Mouse (Mus musculus): Measurements from ENCODE around the gene Apc2. TPM values are rescaled to one million over a fixed set of nuclear protein-coding genes. Genes with fewer than 3 reads are reported as not detected.
"Not testable (repeated sequence)": the region's sequence is repeated elsewhere in the genome, so short reads cannot be mapped to it uniquely, and the experiment has no call there.

Apc2 gene
- polyA plus RNA-seq (2015; fragmentation: Nextera tagmentation; extraction: Ambion mirVana), result 0.09 and 0.12 TPM in 2 replicates

- peaks cover 51% of the 10 kb centered on the region for H3K4me1 ChIP-seq (replicated peaks)
- H3K27ac ChIP-seq (replicated peaks), result peak within 1 kb of the TSS; percentile 36
- H3K4me3 ChIP-seq (replicated peaks), result peak within 1 kb of the TSS; percentile 39
- peaks cover 23% of the 10 kb centered on the region for H3K36me3 ChIP-seq (replicated peaks)
- ATAC-seq (ENCODE audit: insufficient read depth), result peak; percentile 44
- peak within 1 kb of the TSS; percentile 18; the same call in 1 of the 2 replicates for H3K9ac ChIP-seq
- no peaks in the 10 kb centered on the region for H3K9me3 ChIP-seq (replicated peaks)
- H3K27me3 ChIP-seq, result peaks cover 52% of the 10 kb centered on the region
- H3K4me2 ChIP-seq, result peak within 1 kb of the TSS; percentile 64
- WGBS (ENCODE audit: insufficient replicate concordance), result 4% methylated on average over 26 of the region's 26 CpGs
Observed at GRCm38 (mm10) chr10:80295618-80296425, at the start of gene Apc2. Gene Apc2 (plus strand): TSS chr10:80295977.

- Histone ChIP-seq H3K36me3 (replicated peaks) (peaks cover 34% of the 10 kb centered on the region), H3K27ac (replicated peaks) (0 out of 2 replicates have a peak overlapping the region, but pooled peaks have one; percentile 25), H3K9me3 (replicated peaks) (no peaks in the 10 kb centered on the region), H3K27me3 (no peaks in the 10 kb centered on the region), H3K9ac (no peak overlapping the region), H3K4me3 (replicated peaks) (peak overlapping the region; percentile 75; the same call in 1 of the 2 replicates), H3K4me1 (replicated peaks) (peaks cover 55% of the 10 kb centered on the region), H3K4me2 (peak overlapping the region; percentile 76)
- WGBS (ENCODE audit: insufficient replicate concordance), result 68% methylated on average over 6 of the region's 6 CpGs
- ATAC-seq (ENCODE audit: insufficient read depth), result no peak
Observed at GRCm38 (mm10) chr10:80247849-80248248, 47.9 kb upstream of the Apc2 start.

GRCm38 (mm10) chr10:80248437-80248836, 47.3 kb upstream of the Apc2 start:
- H3K4me3 ChIP-seq (replicated peaks), result peak overlapping the region; percentile 75
- 21% methylated on average over 3 of the region's 3 CpGs for WGBS (ENCODE audit: insufficient replicate concordance)
- H3K27me3 ChIP-seq; H3K9me3 ChIP-seq (replicated peaks); ATAC-seq (ENCODE audit: insufficient read depth): not testable (repeated sequence)
- H3K27ac ChIP-seq (replicated peaks), result peak overlapping the region; percentile 88
- H3K36me3 ChIP-seq (replicated peaks), result peaks cover 34% of the 10 kb centered on the region
- H3K9ac ChIP-seq, result 0 out of 2 replicates have a peak overlapping the region, but pooled peaks have one; percentile 28
- peaks cover 55% of the 10 kb centered on the region for H3K4me1 ChIP-seq (replicated peaks)
- H3K4me2 ChIP-seq, result peak overlapping the region; percentile 76

- H3K9me3 ChIP-seq (replicated peaks), result no peaks in the 10 kb centered on the region
- H3K36me3 ChIP-seq (replicated peaks), result peaks cover 34% of the 10 kb centered on the region
- peak within 1 kb of the TSS; percentile 72 for H3K9ac ChIP-seq
- peak within 1 kb of the TSS; percentile 76 for H3K4me2 ChIP-seq
- H3K4me1 ChIP-seq (replicated peaks), result peaks cover 55% of the 10 kb centered on the region
- peak within 1 kb of the TSS; percentile 88 for H3K27ac ChIP-seq (replicated peaks)
- under 1% methylated on average over 53 of the region's 53 CpGs for WGBS (ENCODE audit: insufficient replicate concordance)
- H3K4me3 ChIP-seq (replicated peaks), result peak within 1 kb of the TSS; percentile 75
- peak; percentile 86 for ATAC-seq (ENCODE audit: insufficient read depth)
- H3K27me3 ChIP-seq, result no peaks in the 10 kb centered on the region
Observed at GRCm38 (mm10) chr10:80248971-80249640, 46.7 kb upstream of the Apc2 start, which contains the start of gene Ndufs7. Gene Ndufs7 (plus strand): TSS chr10:80249121.

GRCm38 (mm10) chr10:80250059-80250458, 45.7 kb upstream of the Apc2 start:
- H3K9ac ChIP-seq, result peak overlapping the region; percentile 72
- peak overlapping the region; percentile 75 for H3K4me3 ChIP-seq (replicated peaks)
- peak overlapping the region; percentile 88 for H3K27ac ChIP-seq (replicated peaks)
- no peaks in the 10 kb centered on the region for H3K9me3 ChIP-seq (replicated peaks)
- peaks cover 54% of the 10 kb centered on the region for H3K4me1 ChIP-seq (replicated peaks)
- WGBS (ENCODE audit: insufficient replicate concordance), result 33% methylated on average over 2 of the region's 2 CpGs
- H3K27me3 ChIP-seq, result no peaks in the 10 kb centered on the region
- H3K4me2 ChIP-seq, result peak overlapping the region; percentile 76
- H3K36me3 ChIP-seq (replicated peaks), result peaks cover 36% of the 10 kb centered on the region
- ATAC-seq (ENCODE audit: insufficient read depth), result no peak

- H3K36me3 ChIP-seq (replicated peaks), result peaks cover 41% of the 10 kb centered on the region
- peak overlapping the region; percentile 76 for H3K4me2 ChIP-seq
- no peak overlapping the region; the same call in 1 of the 2 replicates for H3K27ac ChIP-seq (replicated peaks)
- ATAC-seq (ENCODE audit: insufficient read depth), result no peak
- H3K9me3 ChIP-seq (replicated peaks), result no peaks in the 10 kb centered on the region
- H3K4me1 ChIP-seq (replicated peaks), result peaks cover 54% of the 10 kb centered on the region
- H3K9ac ChIP-seq, result peak overlapping the region; percentile 72; the same call in 1 of the 2 replicates
- H3K27me3 ChIP-seq, result no peaks in the 10 kb centered on the region
- WGBS (ENCODE audit: insufficient replicate concordance), result 75% methylated on average over 4 of the region's 4 CpGs
- peak overlapping the region; percentile 75 for H3K4me3 ChIP-seq (replicated peaks)
Observed at GRCm38 (mm10) chr10:80250573-80250972, 45.2 kb upstream of the Apc2 start.

- ATAC-seq (ENCODE audit: insufficient read depth), result no peak
- Histone ChIP-seq H3K9me3 (replicated peaks) (no peaks in the 10 kb centered on the region), H3K36me3 (replicated peaks) (peaks cover 55% of the 10 kb centered on the region), H3K4me1 (replicated peaks) (peaks cover 49% of the 10 kb centered on the region), H3K4me3 (replicated peaks) (no peak overlapping the region), H3K9ac (no peak overlapping the region), H3K27me3 (no peaks in the 10 kb centered on the region), H3K4me2 (no peak overlapping the region), H3K27ac (replicated peaks) (no peak overlapping the region)
Observed at GRCm38 (mm10) chr10:80252011-80252410, 43.8 kb upstream of the Apc2 start.

- H3K4me2 ChIP-seq, result no peak overlapping the region
- ATAC-seq (ENCODE audit: insufficient read depth), result no peak
- H3K4me1 ChIP-seq (replicated peaks), result peaks cover 48% of the 10 kb centered on the region
- H3K36me3 ChIP-seq (replicated peaks), result peaks cover 60% of the 10 kb centered on the region
- H3K27me3 ChIP-seq, result no peaks in the 10 kb centered on the region
- no peak overlapping the region for H3K4me3 ChIP-seq (replicated peaks)
- H3K27ac ChIP-seq (replicated peaks), result no peak overlapping the region
- no peaks in the 10 kb centered on the region for H3K9me3 ChIP-seq (replicated peaks)
- H3K9ac ChIP-seq, result no peak overlapping the region
- 80% methylated on average over 11 of the region's 11 CpGs for WGBS (ENCODE audit: insufficient replicate concordance)
Observed at GRCm38 (mm10) chr10:80252493-80253274, 43.1 kb upstream of the Apc2 start.

- no peak for ATAC-seq (ENCODE audit: insufficient read depth)
- Histone ChIP-seq H3K27ac (replicated peaks) (no peak overlapping the region), H3K4me1 (replicated peaks) (peaks cover 48% of the 10 kb centered on the region), H3K4me3 (replicated peaks) (no peak overlapping the region), H3K27me3 (no peaks in the 10 kb centered on the region), H3K9me3 (replicated peaks) (no peaks in the 10 kb centered on the region), H3K36me3 (replicated peaks) (peaks cover 69% of the 10 kb centered on the region), H3K9ac (no peak overlapping the region), H3K4me2 (no peak overlapping the region)
- 84% methylated on average over 6 of the region's 6 CpGs for WGBS (ENCODE audit: insufficient replicate concordance)
Observed at GRCm38 (mm10) chr10:80253551-80253950, 42.2 kb upstream of the Apc2 start.

GRCm38 (mm10) chr10:80254331-80255297, 41.2 kb upstream of the Apc2 start:
- 89% methylated on average over 26 of the region's 26 CpGs for WGBS (ENCODE audit: insufficient replicate concordance)
- no peak for ATAC-seq (ENCODE audit: insufficient read depth)
- peaks cover 55% of the 10 kb centered on the region for H3K4me1 ChIP-seq (replicated peaks)
- H3K27ac ChIP-seq (replicated peaks), result no peak overlapping the region
- no peak overlapping the region for H3K9ac ChIP-seq
- no peak overlapping the region for H3K4me2 ChIP-seq
- H3K9me3 ChIP-seq (replicated peaks), result no peaks in the 10 kb centered on the region
- H3K27me3 ChIP-seq, result no peaks in the 10 kb centered on the region
- no peak overlapping the region for H3K4me3 ChIP-seq (replicated peaks)
- peaks cover 75% of the 10 kb centered on the region for H3K36me3 ChIP-seq (replicated peaks)

Data from liver, embryonic 15.5 days (tissue).